Mouse (Mus musculus): ENCODE measurements around the gene Ppp1r12b. TPM values are rescaled to one million over a fixed set of nuclear protein-coding genes. Genes with fewer than 3 reads are reported as not detected.

The Ppp1r12b gene
- total RNA-seq, 2 experiments from 2014 or later: 76.6 to 77.5 TPM

- DNase-seq (ENCODE audit: low spot score in 2 of 2): no peak
- H3K27ac ChIP-seq: no peak overlapping the region
- TF ChIP-seq CTCF (conservative IDR thresholded peaks at IDR 0.05): no peak
- no peak overlapping the region for H3K4me3 ChIP-seq
Observed at GRCm38 (mm10) chr1:134733659-134734058, 222.1 kb downstream of the Ppp1r12b start.

- Histone ChIP-seq H3K4me3 (no peak overlapping the region), H3K27ac (no peak overlapping the region)
- TF ChIP-seq CTCF (conservative IDR thresholded peaks at IDR 0.05): no peak
- no peak for DNase-seq (ENCODE audit: low spot score in 2 of 2)
Observed at GRCm38 (mm10) chr1:134727256-134727655, 228.5 kb downstream of the Ppp1r12b start.

DNA sequence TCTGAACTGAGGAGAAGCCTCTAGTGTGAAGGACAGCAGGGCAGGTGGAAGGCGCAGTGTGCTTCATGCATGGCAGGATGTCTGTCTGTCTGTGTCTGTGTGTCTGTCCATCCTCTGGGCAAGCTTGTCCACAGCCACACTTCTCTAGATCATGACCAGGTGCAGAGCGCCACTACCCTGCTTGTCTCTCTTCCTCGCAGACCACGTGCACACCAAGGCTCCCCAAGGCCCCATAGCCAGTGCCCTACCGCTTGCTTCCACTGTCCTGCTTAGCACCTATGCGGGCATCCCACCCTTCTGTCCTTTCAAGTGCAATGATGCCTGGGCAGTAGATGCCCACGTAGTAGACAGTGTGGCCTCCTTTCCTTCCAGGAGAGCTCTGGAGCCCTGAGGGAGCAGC, 229.3 kb downstream of the Ppp1r12b start:
- Histone ChIP-seq H3K27ac (no peak overlapping the region), H3K4me3 (no peak overlapping the region)
- DNase-seq (ENCODE audit: low spot score in 2 of 2): no peak
- TF ChIP-seq CTCF (conservative IDR thresholded peaks at IDR 0.05): no peak

DNA sequence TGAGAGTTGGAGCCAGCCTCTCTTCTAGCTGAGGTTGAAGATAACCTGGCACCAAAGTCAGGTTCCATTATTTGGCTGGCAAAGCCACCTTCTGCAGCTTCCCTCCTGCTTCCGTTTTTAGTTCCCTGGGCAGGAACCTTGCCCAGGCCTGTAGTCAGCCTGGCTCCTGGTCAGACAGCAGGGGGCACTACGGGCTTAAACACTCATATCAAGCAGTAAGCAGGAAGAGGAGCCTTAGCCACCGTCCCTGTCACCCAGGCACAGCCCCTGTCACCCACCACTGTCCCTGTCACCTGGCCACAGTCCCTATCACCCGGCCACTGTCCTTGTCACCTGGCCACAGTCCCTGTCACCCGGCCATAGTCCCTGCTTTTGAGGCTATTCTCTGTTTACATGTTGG, 230.5 kb downstream of the Ppp1r12b start:
- Histone ChIP-seq H3K4me3 (no peak overlapping the region), H3K27ac (no peak overlapping the region)
- TF ChIP-seq CTCF (conservative IDR thresholded peaks at IDR 0.05): peak; percentile 74
- peak in 1 of 2 experiments; percentile 36 for DNase-seq (ENCODE audit: low spot score in 2 of 2)

GRCm38 (mm10) chr1:134722891-134723290, 232.9 kb downstream of the Ppp1r12b start:
- Histone ChIP-seq H3K27ac (no peak overlapping the region), H3K4me3 (no peak overlapping the region)
- no peak for DNase-seq (ENCODE audit: low spot score in 2 of 2)
- no peak for TF ChIP-seq CTCF (conservative IDR thresholded peaks at IDR 0.05)

DNA sequence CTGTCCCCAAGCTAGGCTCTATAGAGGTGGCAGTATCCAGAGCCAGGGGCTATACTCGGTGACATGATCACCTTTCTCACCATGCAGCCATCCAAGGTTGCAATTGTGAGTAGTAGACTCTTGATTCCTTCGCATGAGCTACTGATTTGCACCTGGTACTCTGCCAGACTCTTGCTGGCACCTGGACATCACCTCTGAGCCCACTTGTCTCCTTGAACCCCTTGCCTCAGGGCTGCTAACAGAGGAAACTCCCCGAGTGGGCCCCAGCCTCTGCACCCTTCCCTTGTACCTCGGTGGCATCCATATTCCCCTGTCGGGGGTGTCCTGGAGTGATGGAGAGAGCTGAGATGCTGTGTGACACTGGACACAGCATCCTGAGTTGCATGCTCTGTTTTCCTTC, 234.3 kb downstream of the Ppp1r12b start:
- no peak for DNase-seq (ENCODE audit: low spot score in 2 of 2)
- H3K4me3 ChIP-seq: no peak overlapping the region
- TF ChIP-seq CTCF (conservative IDR thresholded peaks at IDR 0.05): no peak
- H3K27ac ChIP-seq: no peak overlapping the region

DNA sequence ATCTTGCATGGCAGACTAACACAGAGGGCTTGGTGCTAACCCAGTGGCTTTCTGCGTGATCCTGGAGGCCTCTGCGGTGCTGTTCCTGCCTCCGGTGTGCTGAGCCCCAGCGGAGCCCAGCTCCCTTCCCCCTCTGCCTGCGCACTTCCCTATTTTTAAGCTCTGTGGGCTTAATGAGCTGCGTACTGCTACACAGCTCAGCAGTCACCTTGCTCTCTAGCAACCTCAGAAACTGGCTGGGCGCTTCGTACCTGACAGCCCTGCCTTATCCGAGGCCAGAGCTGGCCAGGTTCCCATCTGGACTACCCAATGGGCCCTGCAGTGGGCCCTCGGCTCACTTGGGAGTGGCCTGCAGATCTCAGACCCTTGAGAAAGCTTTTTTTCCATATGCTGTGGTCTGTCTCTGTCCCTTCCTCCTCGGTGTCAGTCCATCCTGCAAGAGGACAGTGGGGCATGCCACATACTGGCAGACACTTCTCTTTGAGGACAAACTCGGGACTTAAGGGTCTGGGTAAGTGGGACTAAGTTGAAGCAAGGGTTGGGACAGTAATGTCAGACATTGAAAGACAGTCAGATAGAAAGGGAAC, 235.9 kb downstream of the Ppp1r12b start:
- H3K4me3 ChIP-seq: no peak overlapping the region
- DNase-seq (ENCODE audit: low spot score in 2 of 2): no peak
- H3K27ac ChIP-seq: no peak overlapping the region
- TF ChIP-seq CTCF (conservative IDR thresholded peaks at IDR 0.05): no peak

GRCm38 (mm10) chr1:134715092-134715491, 240.7 kb downstream of the Ppp1r12b start:
- TF ChIP-seq CTCF (conservative IDR thresholded peaks at IDR 0.05): no peak
- no peak for DNase-seq (ENCODE audit: low spot score in 2 of 2)
- Histone ChIP-seq H3K27ac (no peak overlapping the region), H3K4me3 (no peak overlapping the region)

DNA sequence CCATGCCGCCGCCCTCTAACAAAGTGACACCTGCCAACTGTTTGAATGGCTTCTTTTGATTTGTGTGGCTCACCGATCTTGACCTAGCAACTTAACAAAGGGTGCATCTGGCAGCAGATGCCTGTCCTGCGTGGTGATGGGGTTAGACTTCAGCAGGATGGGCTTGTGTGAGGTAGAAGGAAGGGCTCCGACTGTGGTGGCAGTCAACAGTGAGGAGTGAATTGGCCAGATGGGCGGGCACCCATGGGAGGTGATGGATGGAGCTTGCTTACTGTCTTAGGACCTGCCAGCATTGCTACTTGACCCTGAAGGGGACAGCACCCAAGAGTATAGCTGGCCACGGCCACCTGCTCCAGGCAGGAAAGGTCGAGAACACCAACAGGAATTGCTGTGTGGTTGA, 241.6 kb downstream of the Ppp1r12b start:
- H3K27ac ChIP-seq: no peak overlapping the region
- no peak for TF ChIP-seq CTCF (conservative IDR thresholded peaks at IDR 0.05)
- DNase-seq (ENCODE audit: low spot score in 2 of 2): no peak

DNA sequence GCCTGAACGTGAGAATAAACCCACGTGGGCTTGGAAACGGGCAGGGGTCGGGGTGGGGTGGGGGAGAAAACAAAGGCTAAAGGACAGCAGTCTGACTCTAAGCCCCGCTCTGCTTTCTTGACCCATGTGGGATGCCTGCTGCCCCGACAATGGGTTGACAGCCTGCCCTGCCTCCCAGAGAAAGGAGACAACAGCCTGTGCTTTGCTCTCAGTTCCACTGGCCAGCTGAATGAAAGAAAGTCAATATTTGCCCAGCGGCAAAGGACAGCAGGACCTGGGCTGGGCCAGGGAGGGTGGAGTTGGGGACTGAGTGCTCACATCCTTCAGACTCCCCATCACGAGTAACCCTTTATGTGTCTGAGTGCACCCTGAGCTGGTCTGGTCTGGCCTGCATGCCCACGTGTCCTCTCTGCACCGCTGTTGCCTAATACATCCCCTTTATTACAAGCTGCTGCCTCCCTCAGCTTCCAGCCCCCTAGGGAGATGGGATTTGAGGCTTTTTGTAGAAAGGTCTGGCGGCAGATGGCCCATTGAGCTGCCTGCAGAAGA, 242.2 kb downstream of the Ppp1r12b start:
- TF ChIP-seq CTCF (conservative IDR thresholded peaks at IDR 0.05): no peak
- no peak for DNase-seq (ENCODE audit: low spot score in 2 of 2)
- no peak overlapping the region for H3K27ac ChIP-seq
- H3K4me3 ChIP-seq: no peak overlapping the region

More for the DNA sequence above, 241.6 kb downstream of the Ppp1r12b start:
- H3K4me3 ChIP-seq: no peak overlapping the region

DNA sequence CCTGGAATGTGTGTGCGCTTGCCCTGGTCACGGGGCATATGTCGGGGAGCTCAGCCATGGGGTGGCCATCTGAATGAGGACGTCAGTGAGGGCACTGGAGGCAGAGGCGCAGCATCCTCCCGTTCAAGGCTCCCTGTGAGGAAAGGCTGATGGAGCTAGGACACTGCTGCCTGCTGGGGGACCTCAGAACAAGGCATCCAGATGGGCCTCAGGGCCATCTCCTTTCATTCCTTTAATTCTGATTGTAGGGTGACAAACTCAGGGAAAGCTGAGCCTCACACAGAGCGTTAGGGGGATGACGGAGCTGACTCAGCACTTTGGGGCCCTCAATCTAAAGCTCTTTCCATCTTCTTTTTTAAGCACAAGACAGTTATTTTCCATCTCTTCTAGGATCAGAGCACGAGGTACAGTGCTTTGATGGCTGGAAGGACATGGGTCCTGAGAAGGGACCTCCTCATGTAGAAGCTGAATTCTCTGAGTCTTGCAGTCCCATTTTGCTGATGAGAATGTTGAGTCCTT, 242.9 kb downstream of the Ppp1r12b start:
- H3K27ac ChIP-seq: no peak overlapping the region
- DNase-seq (ENCODE audit: low spot score in 2 of 2): no peak
- TF ChIP-seq CTCF (conservative IDR thresholded peaks at IDR 0.05): no peak

GRCm38 (mm10) chr1:134711653-134712052, 244.1 kb downstream of the Ppp1r12b start:
- Histone ChIP-seq H3K4me3 (no peak overlapping the region), H3K27ac (no peak overlapping the region)
- DNase-seq (ENCODE audit: low spot score in 2 of 2): no peak
- TF ChIP-seq CTCF (conservative IDR thresholded peaks at IDR 0.05): no peak

More for the DNA sequence above, 242.9 kb downstream of the Ppp1r12b start:
- H3K4me3 ChIP-seq: no peak overlapping the region

- Histone ChIP-seq H3K27ac (no peak overlapping the region), H3K4me3 (no peak overlapping the region)
- TF ChIP-seq CTCF (conservative IDR thresholded peaks at IDR 0.05): no peak
- DNase-seq (ENCODE audit: low spot score in 2 of 2): no peak
Observed at GRCm38 (mm10) chr1:134711061-134711460, 244.7 kb downstream of the Ppp1r12b start.

Data from layer of hippocampus, adult 2 months (tissue).